Mouse (Mus musculus): ENCODE results near the gene Wfdc1. TPM values are rescaled to one million over a fixed set of nuclear protein-coding genes. Genes with fewer than 3 reads are reported as not detected.

The Wfdc1 gene
- total and polyA plus RNA-seq, 3 experiments, result not detected

DNA sequence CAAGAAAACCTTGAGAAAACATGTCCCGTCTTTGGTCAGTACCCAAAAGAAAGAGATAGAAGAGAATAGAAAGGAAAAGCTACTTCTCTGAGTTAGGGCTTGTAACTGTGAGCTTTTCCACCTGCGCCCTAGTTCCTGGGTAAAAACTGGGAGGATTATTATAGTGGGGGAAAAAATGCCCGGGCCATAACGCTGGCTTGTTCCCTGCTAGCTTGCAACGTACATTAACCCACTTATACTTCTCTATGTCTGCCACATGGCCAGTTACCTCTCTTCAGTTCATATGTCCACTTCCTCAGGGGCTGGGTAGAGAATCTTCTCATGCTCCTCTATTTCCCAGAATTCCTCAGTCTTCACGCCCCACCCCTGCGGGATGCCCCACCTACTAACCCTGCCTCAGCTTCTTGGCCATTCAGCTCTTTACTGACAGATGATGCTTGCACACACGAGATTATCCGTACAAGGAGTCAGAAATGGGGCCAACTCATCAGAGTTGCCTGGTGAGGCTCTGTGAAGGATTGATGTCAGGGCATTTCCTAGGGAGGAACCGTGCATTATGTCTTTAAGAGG is 70.3 kb downstream of the Wfdc1 start:
- dilution Hi-C loops (cut with MboI; ENCODE audit: extremely low pct_ligation_motif_present, extremely low pct_unique_long_range_greater_than_20kb, low sequenced_read_pairs) (no loop called here), in situ Hi-C loops (cut with MboI; ENCODE audit: low pct_ligation_motif_present, low pct_unique_long_range_greater_than_20kb, low sequenced_read_pairs) (no loop called here)
- Histone ChIP-seq H3K27me3 (replicated peaks) (peaks cover 81% of the 10 kb centered on the region), H3K9ac (ENCODE audit: insufficient read depth, low read depth) (no peak overlapping the region), H3K27ac (ENCODE audit: insufficient read depth, low read depth) (no peak overlapping the region), H3K4me2 (ENCODE audit: insufficient read depth, low read depth, poor library complexity, severe bottlenecking) (no peak overlapping the region), H3K79me2 (replicated peaks; ENCODE audit: control insufficient read depth, extremely low read depth, insufficient read depth, poor library complexity, severe bottlenecking) (no peaks in the 10 kb centered on the region), H3K9me3 (replicated peaks; ENCODE audit: low read length) (no peaks in the 10 kb centered on the region), H3K4me3 (replicated peaks in 1 of 3; ENCODE audit: low read depth in 2 of 3, low read length in 2 of 3, poor library complexity in 1 of 3) (no peak overlapping the region), H3K4me1 (ENCODE audit: control insufficient read depth in 1 of 2, insufficient read depth in 2 of 2) (no peaks in the 10 kb centered on the region), H3K36me3 (replicated peaks in 1 of 2; ENCODE audit: control insufficient read depth in 1 of 2, insufficient read depth in 1 of 2, low read length in 1 of 2) (no peaks in the 10 kb centered on the region)
- no peak for DNase-seq (ENCODE audit: extremely low read depth)
- no peak for TF ChIP-seq USF1 (IDR thresholded peaks at IDR 0.05; ENCODE audit: low read depth, low read length)
- TF ChIP-seq ZNF384 (IDR thresholded peaks at IDR 0.05; ENCODE audit: low read depth, low read length), result no peak
- TF ChIP-seq KAT2A (IDR thresholded peaks at IDR 0.05; ENCODE audit: insufficient replicate concordance, low read length), result no peak
- no peak for TF ChIP-seq MAZ (IDR thresholded peaks at IDR 0.05; ENCODE audit: low read depth, low read length)
- TF ChIP-seq MYC (IDR thresholded peaks at IDR 0.05; ENCODE audit: low read depth, low read length), result no peak
- TF ChIP-seq TCF12 (IDR thresholded peaks at IDR 0.05; ENCODE audit: low read depth, low read length), result no peak
- no peak for TF ChIP-seq MXI1 (IDR thresholded peaks at IDR 0.05; ENCODE audit: low read depth, low read length)
- no peak for TF ChIP-seq NELFE (IDR thresholded peaks at IDR 0.05; ENCODE audit: low read depth, low read length)
- TF ChIP-seq E2F4 (IDR thresholded peaks at IDR 0.05; ENCODE audit: insufficient replicate concordance, low read depth, low read length), result no peak
- no peak for TF ChIP-seq ZMIZ1 (IDR thresholded peaks at IDR 0.05; ENCODE audit: low read depth, low read length)
- TF ChIP-seq RAD21 (IDR thresholded peaks at IDR 0.05; ENCODE audit: low read depth, low read length), result no peak
- no peak for TF ChIP-seq JUN (IDR thresholded peaks at IDR 0.05; ENCODE audit: insufficient read depth, low read depth, low read length)
- no peak for TF ChIP-seq POLR2AphosphoS2 (IDR thresholded peaks at IDR 0.05; ENCODE audit: low read depth, low read length)
- no peak for TF ChIP-seq CTCF (conservative IDR thresholded peaks at IDR 0.05 in 1 of 2, IDR thresholded peaks at IDR 0.05 in 1 of 2; ENCODE audit: low read depth in 2 of 2, low read length in 2 of 2)
- no peak for TF ChIP-seq SMC3 (IDR thresholded peaks at IDR 0.05; ENCODE audit: low read depth, low read length)
- no peak for TF ChIP-seq EP300 (IDR thresholded peaks at IDR 0.05; ENCODE audit: low read length)

DNA sequence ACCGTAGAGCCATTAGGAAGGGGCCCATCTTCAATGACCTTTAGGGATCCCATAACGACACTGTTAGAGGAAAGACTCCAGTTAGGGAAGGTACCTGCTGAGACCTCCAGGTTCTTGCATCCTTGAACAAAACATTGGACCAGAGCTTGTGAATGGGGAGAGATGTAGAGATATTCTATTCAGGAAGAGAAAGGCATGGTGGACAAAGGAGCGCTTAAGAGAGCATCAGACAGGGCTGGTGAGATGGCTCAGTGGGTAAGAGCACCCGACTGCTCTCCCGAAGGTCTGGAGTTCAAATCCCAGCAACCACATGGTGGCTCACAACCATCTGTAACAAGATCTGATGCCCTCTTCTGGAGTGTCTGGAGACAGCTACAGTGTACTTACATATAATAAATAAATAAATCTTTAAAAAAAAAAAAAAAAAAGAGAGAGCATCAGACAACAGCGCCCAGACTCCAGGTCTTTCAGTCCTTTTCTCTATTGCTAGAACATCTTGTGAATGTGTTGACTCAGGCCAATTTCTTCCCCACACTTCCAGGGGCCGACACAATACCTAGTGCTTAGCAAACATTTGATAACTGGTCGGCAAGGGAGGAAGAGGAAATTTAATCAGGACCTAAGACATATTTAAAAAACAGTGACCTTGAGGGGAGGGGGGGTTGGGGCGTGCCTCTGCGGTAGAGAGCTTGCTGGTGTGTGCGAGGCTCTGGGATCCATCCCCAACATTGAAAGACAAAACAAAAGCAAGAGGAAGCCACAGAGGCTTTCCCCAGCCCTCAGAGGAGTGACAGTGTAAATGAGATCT is 71.1 kb downstream of the Wfdc1 start:
- Histone ChIP-seq H3K27ac (ENCODE audit: insufficient read depth, low read depth) (no peak overlapping the region), H3K79me2 (replicated peaks; ENCODE audit: control insufficient read depth, extremely low read depth, insufficient read depth, poor library complexity, severe bottlenecking) (no peaks in the 10 kb centered on the region), H3K4me3 (replicated peaks in 1 of 3; ENCODE audit: low read depth in 2 of 3, low read length in 2 of 3, poor library complexity in 1 of 3) (no peak overlapping the region), H3K4me1 (ENCODE audit: control insufficient read depth in 1 of 2, insufficient read depth in 2 of 2) (no peaks in the 10 kb centered on the region), H3K27me3 (replicated peaks) (peaks cover 78% of the 10 kb centered on the region), H3K9ac (ENCODE audit: insufficient read depth, low read depth) (no peak overlapping the region), H3K36me3 (replicated peaks in 1 of 2; ENCODE audit: control insufficient read depth in 1 of 2, insufficient read depth in 1 of 2, low read length in 1 of 2) (no peaks in the 10 kb centered on the region), H3K9me3 (replicated peaks; ENCODE audit: low read length) (no peaks in the 10 kb centered on the region), H3K4me2 (ENCODE audit: insufficient read depth, low read depth, poor library complexity, severe bottlenecking) (no peak overlapping the region)
- in situ Hi-C loops (cut with MboI; ENCODE audit: low pct_ligation_motif_present, low pct_unique_long_range_greater_than_20kb, low sequenced_read_pairs) (no loop called here), dilution Hi-C loops (cut with MboI; ENCODE audit: extremely low pct_ligation_motif_present, extremely low pct_unique_long_range_greater_than_20kb, low sequenced_read_pairs) (no loop called here)
- no peak for DNase-seq (ENCODE audit: extremely low read depth)
- TF ChIP-seq ELF1 (IDR thresholded peaks at IDR 0.05; ENCODE audit: low read depth, low read length) (no peak), JUN (IDR thresholded peaks at IDR 0.05; ENCODE audit: insufficient read depth, low read depth, low read length) (no peak), RCOR1 (conservative IDR thresholded peaks at IDR 0.05; ENCODE audit: low read depth, low read length) (no peak), GABPA (IDR thresholded peaks at IDR 0.05; ENCODE audit: insufficient replicate concordance, low read depth, low read length) (no peak), TBP (conservative IDR thresholded peaks at IDR 0.05; ENCODE audit: low read depth, low read length) (peak; percentile 82; the same call in 1 of the 2 replicates), IRF4 (IDR thresholded peaks at IDR 0.05; ENCODE audit: low read depth, low read length) (no peak), ZC3H11A (IDR thresholded peaks at IDR 0.05; ENCODE audit: low read depth, low read length) (no peak), MYC (IDR thresholded peaks at IDR 0.05; ENCODE audit: low read depth, low read length) (no peak)
